Mouse (Mus musculus): ENCODE data around the gene Rnase12. TPM values are rescaled to one million over a fixed set of nuclear protein-coding genes. Genes with fewer than 3 reads are reported as not detected.

Gene Rnase12
- total RNA-seq, 2 experiments from 2014 or later: not detected

GRCm38 (mm10) chr14:51083805-51084204, 26.3 kb upstream of the Rnase12 start:
- H3K27ac ChIP-seq: no peak overlapping the region
- TF ChIP-seq CTCF (IDR thresholded peaks at IDR 0.05): no peak
- no peak for DNase-seq (ENCODE audit: extremely low spot score in 1 of 2, low spot score in 2 of 2)
- H3K4me3 ChIP-seq: peak overlapping the region; percentile 73
- intact Hi-C loops (cut with DNase I): loop anchor here (10.0 kb wide), 1 partner anchor 1299 kb away; the partner anchor contains the start of gene Armh4

- intact Hi-C loops (cut with DNase I): loop anchor here (10.0 kb wide), 1 partner anchor 1298 kb away; the partner anchor contains the start of gene Armh4
- Histone ChIP-seq H3K4me3 (peak overlapping the region; percentile 73), H3K27ac (peak overlapping the region; percentile 76)
- no peak for TF ChIP-seq CTCF (IDR thresholded peaks at IDR 0.05)
- peak; percentile 67 to 70 for DNase-seq (ENCODE audit: extremely low spot score in 1 of 2, low spot score in 2 of 2)
Measured at GRCm38 (mm10) chr14:51082599-51083581, 25.4 kb upstream of the Rnase12 start.

- Histone ChIP-seq H3K4me3 (no peak overlapping the region), H3K27ac (no peak overlapping the region)
- no peak for TF ChIP-seq CTCF (IDR thresholded peaks at IDR 0.05)
- DNase-seq (ENCODE audit: extremely low spot score in 1 of 2, low spot score in 2 of 2): no peak
- intact Hi-C loops (cut with DNase I): loop anchor here (10.0 kb wide), 1 partner anchor 1296 kb away; the partner anchor contains the start of gene Armh4
Measured at GRCm38 (mm10) chr14:51081035-51081434, 23.6 kb upstream of the Rnase12 start.

GRCm38 (mm10) chr14:51079180-51079579, 21.7 kb upstream of the Rnase12 start:
- DNase-seq (ENCODE audit: extremely low spot score in 1 of 2, low spot score in 2 of 2): no peak
- intact Hi-C loops (cut with DNase I): no loop called here
- Histone ChIP-seq H3K4me3 (no peak overlapping the region), H3K27ac (no peak overlapping the region)
- no peak for TF ChIP-seq CTCF (IDR thresholded peaks at IDR 0.05)

- DNase-seq (ENCODE audit: extremely low spot score in 1 of 2, low spot score in 2 of 2): no peak
- intact Hi-C loops (cut with DNase I): no loop called here
- Histone ChIP-seq H3K27ac (no peak within 1 kb of the TSS), H3K4me3 (no peak within 1 kb of the TSS)
- no peak for TF ChIP-seq CTCF (IDR thresholded peaks at IDR 0.05)
Measured at GRCm38 (mm10) chr14:51074335-51074734, 16.9 kb upstream of the Rnase12 start, which contains the start of gene Olfr750. Gene Olfr750 (minus strand): TSS chr14:51074435.

- no peak for DNase-seq (ENCODE audit: extremely low spot score in 1 of 2, low spot score in 2 of 2)
- intact Hi-C loops (cut with DNase I): loop anchor here (10.0 kb wide), 2 partner anchors 1205 to 1895 kb away; partner anchors contain the start of gene Naa30
- peak; percentile 35 for TF ChIP-seq CTCF (IDR thresholded peaks at IDR 0.05)
- Histone ChIP-seq H3K4me3 (no peak overlapping the region), H3K27ac (no peak overlapping the region)
Measured at GRCm38 (mm10) chr14:51069617-51070016, 12.2 kb upstream of the Rnase12 start.

GRCm38 (mm10) chr14:51068956-51069355, 11.5 kb upstream of the Rnase12 start:
- Histone ChIP-seq H3K27ac (no peak overlapping the region; the same call in 1 of the 2 replicates), H3K4me3 (no peak overlapping the region)
- no peak for DNase-seq (ENCODE audit: extremely low spot score in 1 of 2, low spot score in 2 of 2)
- intact Hi-C loops (cut with DNase I): loop anchor here (10.0 kb wide), 2 partner anchors 1204 to 1894 kb away; partner anchors contain the start of gene Naa30
- TF ChIP-seq CTCF (IDR thresholded peaks at IDR 0.05): no peak

- Histone ChIP-seq H3K4me3 (no peak overlapping the region), H3K27ac (no peak overlapping the region)
- DNase-seq (ENCODE audit: extremely low spot score in 1 of 2, low spot score in 2 of 2): no peak
- intact Hi-C loops (cut with DNase I): loop anchor here (10.0 kb wide), 2 partner anchors 1196 to 1886 kb away; partner anchors contain the start of gene Naa30
- no peak for TF ChIP-seq CTCF (IDR thresholded peaks at IDR 0.05)
Measured at GRCm38 (mm10) chr14:51060761-51061160, 3.3 kb upstream of the Rnase12 start.

GRCm38 (mm10) chr14:51054243-51055237, 2.9 kb downstream of the Rnase12 start:
- H3K4me3 ChIP-seq: no peak overlapping the region
- TF ChIP-seq CTCF (IDR thresholded peaks at IDR 0.05): no peak
- intact Hi-C loops (cut with DNase I): no loop called here
- H3K27ac ChIP-seq: no peak overlapping the region
- DNase-seq (ENCODE audit: extremely low spot score in 1 of 2, low spot score in 2 of 2): no peak

- Histone ChIP-seq H3K27ac (no peak overlapping the region), H3K4me3 (no peak overlapping the region)
- no peak for TF ChIP-seq CTCF (IDR thresholded peaks at IDR 0.05)
- intact Hi-C loops (cut with DNase I): no loop called here
- DNase-seq (ENCODE audit: extremely low spot score in 1 of 2, low spot score in 2 of 2): no peak
Measured at GRCm38 (mm10) chr14:51053176-51053575, 4.3 kb downstream of the Rnase12 start.

- no peak for TF ChIP-seq CTCF (IDR thresholded peaks at IDR 0.05)
- intact Hi-C loops (cut with DNase I): no loop called here
- no peak for DNase-seq (ENCODE audit: extremely low spot score in 1 of 2, low spot score in 2 of 2)
- no peak overlapping the region for H3K4me3 ChIP-seq
- H3K27ac ChIP-seq: no peak overlapping the region
Measured at GRCm38 (mm10) chr14:51051941-51052340, 5.5 kb downstream of the Rnase12 start.
